Mouse (Mus musculus) embryo, embryonic 11 days (tissue): ENCODE data around the gene Ralgapa2.
A peak's percentile ranks its signal among the peaks of the same experiment; 100 is the strongest.

ENCODE experiments used
- DNase-seq: peaks from one replicate; pipeline ENCODE4 v3.0.0-alpha.2; 2015

The Ralgapa2 gene

GRCm38 (mm10) chr2:146425235-146425634, 86.9 kb downstream of the Ralgapa2 start:
- DNase-seq = no peak

DNA sequence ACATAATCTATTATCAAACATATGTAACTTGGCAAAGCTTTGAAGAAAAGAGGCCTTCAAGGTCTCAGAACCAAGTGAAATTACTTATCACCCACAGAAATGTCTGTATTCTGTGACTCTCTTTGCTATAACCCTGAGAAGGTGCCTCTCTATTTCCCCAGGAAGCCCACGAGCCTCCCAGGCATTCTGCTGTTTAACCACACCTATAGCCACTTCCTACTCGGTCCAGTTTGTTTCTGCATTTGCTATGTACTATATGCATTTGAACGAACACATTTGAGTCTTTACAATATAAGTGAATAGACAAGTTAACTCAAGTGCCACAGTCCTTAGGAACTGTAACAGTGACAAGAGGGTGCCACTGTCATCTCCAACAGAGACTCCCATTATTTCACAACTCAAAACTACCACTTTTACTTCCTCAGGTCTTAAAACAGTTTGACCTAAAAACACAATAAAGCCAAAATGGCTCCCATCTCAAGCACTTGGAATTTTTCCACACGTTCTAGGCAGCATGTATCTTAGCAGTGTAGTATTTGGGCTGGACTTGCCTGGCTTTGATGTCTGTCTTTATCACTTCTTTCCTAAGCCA, 88.3 kb downstream of the Ralgapa2 start:
- no peak for DNase-seq

DNA sequence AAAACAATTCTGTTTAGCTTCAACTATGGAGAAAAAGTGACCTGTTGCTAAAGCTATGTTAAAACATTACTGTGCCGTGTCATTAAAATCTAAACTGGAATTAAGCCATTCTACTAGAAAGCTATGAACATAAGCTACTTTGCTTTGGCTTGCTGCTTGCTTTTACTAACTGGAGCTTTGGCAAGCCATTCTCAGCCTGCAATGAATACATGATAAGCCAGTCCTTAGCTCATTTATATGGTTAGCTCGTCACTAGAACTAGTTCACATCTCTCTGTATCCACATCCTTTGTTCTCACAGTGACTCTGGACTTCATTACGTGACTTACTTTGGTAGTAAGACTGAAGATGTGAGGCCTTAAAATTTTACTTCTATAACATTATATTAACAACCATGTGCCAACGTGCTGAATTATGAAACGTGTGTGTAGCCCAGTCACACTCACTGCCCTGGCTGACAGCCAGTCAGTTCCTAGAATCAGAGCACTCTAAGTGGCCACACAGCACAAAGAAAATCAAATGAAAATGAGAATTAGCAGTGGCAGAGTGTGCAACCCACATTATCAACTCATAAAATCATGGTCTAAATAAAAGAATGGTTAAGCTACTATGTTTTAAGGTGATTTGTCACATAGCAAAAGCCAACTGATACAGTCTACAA, 89.0 kb downstream of the Ralgapa2 start:
- DNase-seq = no peak

- DNase-seq = no peak
Measured at GRCm38 (mm10) chr2:146416283-146416682, 95.9 kb downstream of the Ralgapa2 start.

GRCm38 (mm10) chr2:146414484-146415291, 97.5 kb downstream of the Ralgapa2 start:
- DNase-seq = peak; percentile 87

GRCm38 (mm10) chr2:146412733-146413132, 99.4 kb downstream of the Ralgapa2 start:
- DNase-seq = no peak

DNA sequence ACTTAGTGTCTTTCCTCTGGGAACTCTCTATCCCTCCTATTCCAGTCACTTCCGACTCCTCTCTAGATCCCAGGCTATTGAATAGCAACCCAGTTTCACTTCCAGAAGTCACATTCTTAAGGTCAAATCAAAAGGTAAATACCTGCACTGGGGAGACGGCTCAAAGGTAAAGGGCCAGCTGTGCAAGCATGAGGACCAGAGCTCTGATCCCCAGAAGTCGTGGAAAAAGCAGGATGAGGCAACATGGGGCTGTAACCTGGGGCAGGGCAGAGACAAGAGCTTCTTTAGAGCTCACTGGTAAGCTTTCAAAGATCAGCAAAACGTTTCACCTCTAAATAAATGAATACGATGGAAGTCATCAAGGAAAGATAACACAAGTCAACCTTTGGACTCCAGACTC, 100.2 kb downstream of the Ralgapa2 start:
- DNase-seq = no peak

- DNase-seq = no peak
Measured at GRCm38 (mm10) chr2:146407078-146407477, 105.1 kb downstream of the Ralgapa2 start.

GRCm38 (mm10) chr2:146401588-146401987, 110.6 kb downstream of the Ralgapa2 start:
- DNase-seq = no peak

GRCm38 (mm10) chr2:146400738-146401137, 111.4 kb downstream of the Ralgapa2 start:
- DNase-seq = no peak

GRCm38 (mm10) chr2:146398211-146398865, 113.8 kb downstream of the Ralgapa2 start:
- no peak for DNase-seq

DNA sequence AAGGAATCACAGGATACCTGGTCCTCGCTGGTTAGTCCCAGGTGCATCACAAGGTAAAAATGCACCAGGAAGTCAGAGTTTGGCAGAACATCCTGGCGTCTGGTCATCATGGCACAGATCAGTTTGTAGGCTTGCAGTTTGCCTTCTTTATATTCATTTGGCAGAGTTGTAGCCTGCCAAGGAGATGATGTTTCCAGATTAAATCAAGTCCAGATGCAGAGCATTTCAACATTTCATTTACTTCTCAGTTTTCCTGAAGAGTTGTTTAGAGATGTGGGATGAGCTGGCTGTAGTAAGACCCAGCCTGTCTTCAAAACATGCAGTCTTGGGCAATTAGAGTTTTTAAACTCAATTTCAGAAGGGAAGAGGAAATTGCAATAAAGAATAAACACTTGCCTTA, 124.9 kb downstream of the Ralgapa2 start:
- DNase-seq = no peak

- peak; percentile 41 for DNase-seq
Measured at GRCm38 (mm10) chr2:146384582-146384981, 127.6 kb downstream of the Ralgapa2 start.

GRCm38 (mm10) chr2:146376293-146376692, 135.9 kb downstream of the Ralgapa2 start:
- no peak for DNase-seq

GRCm38 (mm10) chr2:146366098-146366497, 146.0 kb downstream of the Ralgapa2 start:
- DNase-seq = peak; percentile 30

GRCm38 (mm10) chr2:146365368-146365983, 146.7 kb downstream of the Ralgapa2 start:
- peak; percentile 16 for DNase-seq

DNA sequence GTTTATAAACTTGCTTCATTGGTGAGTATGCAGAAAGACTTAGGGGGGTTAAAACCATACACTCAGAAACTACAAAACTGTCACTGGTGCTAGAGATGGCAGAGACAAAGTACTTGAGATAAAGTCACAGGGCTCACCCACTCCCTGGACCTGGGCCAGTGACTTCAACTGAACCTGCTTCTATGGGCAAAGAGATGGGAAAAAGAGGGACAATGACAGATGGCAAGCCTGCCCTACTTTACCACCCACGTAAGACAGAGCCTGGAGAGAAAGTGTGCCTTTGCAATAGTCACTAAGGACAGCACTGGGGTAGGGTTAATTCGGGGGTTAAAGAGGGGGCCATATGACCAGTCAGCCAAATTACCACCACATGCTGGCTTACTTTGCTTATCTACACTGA, 148.7 kb downstream of the Ralgapa2 start:
- DNase-seq = no peak

- DNase-seq = no peak
Measured at GRCm38 (mm10) chr2:146362932-146363331, 149.2 kb downstream of the Ralgapa2 start.

DNA sequence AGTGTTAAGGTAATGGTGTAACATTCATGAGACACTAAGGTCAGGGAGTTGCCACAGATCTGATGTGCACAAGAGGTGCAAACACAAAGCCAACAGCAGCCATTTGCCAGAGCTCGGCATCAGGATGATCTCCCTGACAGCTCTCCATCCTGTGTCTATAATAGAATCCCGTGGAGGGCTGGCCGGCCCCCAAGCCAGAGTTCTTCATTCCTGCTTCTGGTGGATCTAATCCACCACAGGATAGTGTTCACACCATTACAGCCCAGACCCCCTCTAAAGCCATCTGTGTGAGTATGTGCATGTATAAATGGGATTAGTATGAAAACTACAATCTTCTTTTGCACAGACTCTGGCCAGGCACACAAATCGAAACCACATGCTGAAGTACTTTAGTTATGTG, 150.2 kb downstream of the Ralgapa2 start:
- DNase-seq = peak; percentile 17

GRCm38 (mm10) chr2:146361076-146361475, 151.1 kb downstream of the Ralgapa2 start:
- DNase-seq = no peak

GRCm38 (mm10) chr2:146359676-146360075, 152.5 kb downstream of the Ralgapa2 start:
- DNase-seq = no peak

DNA sequence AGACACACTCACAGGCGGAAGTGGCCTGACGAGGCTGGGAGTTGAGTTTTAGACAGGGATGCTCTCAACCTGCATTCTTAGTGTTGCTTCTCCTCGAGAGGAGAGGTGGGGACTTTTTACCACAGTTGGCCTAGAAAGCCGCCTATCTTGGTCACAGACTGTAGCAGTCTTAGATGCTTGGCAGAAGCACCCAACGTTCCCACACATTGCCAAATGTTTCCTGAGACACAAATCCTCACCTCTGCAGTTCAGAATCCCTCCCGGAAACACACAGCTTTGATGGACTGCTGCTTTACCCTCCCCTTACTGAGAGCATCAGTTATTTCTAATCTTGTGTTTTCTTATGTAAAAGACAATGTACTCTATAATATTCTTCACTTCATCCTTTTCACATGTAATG, 155.6 kb downstream of the Ralgapa2 start:
- no peak for DNase-seq

DNA sequence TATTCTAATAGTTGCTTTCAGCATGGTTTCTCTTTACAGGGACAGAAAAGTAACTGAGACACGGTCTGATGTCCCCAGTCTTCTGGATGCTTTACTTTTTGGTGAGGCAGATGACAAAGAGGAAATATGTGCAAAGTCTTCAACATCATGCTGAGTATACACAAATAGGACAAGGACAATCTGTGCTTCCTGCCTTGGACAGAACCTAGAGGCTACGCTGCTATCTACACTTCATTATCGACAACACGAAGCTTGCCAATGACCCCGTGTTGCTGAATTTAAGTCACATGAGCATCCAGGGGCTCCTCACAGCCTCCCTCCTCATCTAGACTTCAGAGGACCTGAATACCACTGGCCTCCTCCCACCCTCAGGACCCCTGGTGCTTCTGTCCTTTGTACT, 161.9 kb downstream of the Ralgapa2 start:
- DNase-seq = no peak
